Mouse (Mus musculus) heart, embryonic 16.5 days (tissue): ENCODE results near the gene Gm20390. TPM values are rescaled to one million over a fixed set of nuclear protein-coding genes. Genes with fewer than 3 reads are reported as not detected.

Experiments
- ATAC-seq: fragments of 200-750 bp; cut with Nextera tagmentation; replicated peaks from 2 replicates; pipeline ENCODE4 v1.8.0; 2017; ENCODE audit warnings: moderate number of reproducible peaks; ENCODE audit not compliant: insufficient read depth, low FRiP score; ENCODE audit errors: extremely low read depth
- H3K27ac ChIP-seq: fragments of 300-500 bp; sonication (generic); 2 replicates; pipeline ENCODE4 v1.5.1; 2014; ENCODE audit warnings: mild to moderate bottlenecking, low read length, control low read depth, moderate library complexity
- H3K27me3 ChIP-seq: fragments of 300-500 bp; sonication (generic); 2 replicates; pipeline ENCODE4 v1.6.1; 2014; ENCODE audit warnings: low read length, mixed read lengths; ENCODE audit not compliant: control insufficient read depth, insufficient read depth
- H3K36me3 ChIP-seq: fragments of 300-500 bp; sonication (generic); 2 replicates; pipeline ENCODE4 v1.6.1; 2014; ENCODE audit not compliant: control insufficient read depth, insufficient read depth
- H3K4me1 ChIP-seq: fragments of 300-500 bp; sonication (generic); 2 replicates; pipeline ENCODE4 v1.6.1; 2014; ENCODE audit warnings: low read length, mixed read lengths; ENCODE audit not compliant: control insufficient read depth, insufficient read depth
- H3K4me2 ChIP-seq: fragments of 300-500 bp; sonication (generic); 2 replicates; pipeline ENCODE4 v1.6.1; 2014; ENCODE audit warnings: low read depth, mild to moderate bottlenecking, control low read depth, low read length
- H3K4me3 ChIP-seq: fragments of 300-500 bp; sonication (generic); 2 replicates; pipeline ENCODE4 v1.5.1; 2014; ENCODE audit warnings: mild to moderate bottlenecking, control low read depth, low read length
- H3K9ac ChIP-seq: fragments of 300-500 bp; sonication (generic); 2 replicates; pipeline ENCODE4 v1.6.1; 2014; ENCODE audit warnings: low read length, control low read depth
- H3K9me3 ChIP-seq: fragments of 300-500 bp; sonication (generic); replicated peaks from 2 replicates; pipeline ENCODE4 v1.6.1; 2016; ENCODE audit warnings: low read length; ENCODE audit not compliant: control insufficient read depth
- WGBS: fragments of 180-500 bp; shearing (Covaris S2); extraction: QIAGEN DNeasy Blood & Tissue Kit; methylation state at CpG from one replicate; pipeline ENCODE4 v1.1.7; 2014; 5-methylcytosine and 5-hydroxymethylcytosine counted together
- polyA plus RNA-seq: library from polyadenylated mRNA; unstranded; fragments of >200 nt; fragmentation: Nextera tagmentation; extraction: Ambion mirVana; gene quantifications from 2 replicates; pipeline ENCODE4 v1.2.1, GENCODE M21; 2015

Gene Gm20390
- polyA plus RNA-seq, 1 experiment from 2014 or later, result 182 TPM

- WGBS, result 37% methylated on average over 12 of the region's 12 CpGs
- Histone ChIP-seq H3K27ac (peak overlapping the region; percentile 96), H3K4me1 (peaks cover 19% of the 10 kb centered on the region), H3K27me3 (no peaks in the 10 kb centered on the region), H3K9ac (peak overlapping the region; percentile 11; the same call in 1 of the 2 replicates), H3K4me3 (no peak overlapping the region), H3K9me3 (no peaks in the 10 kb centered on the region), H3K36me3 (no peaks in the 10 kb centered on the region), H3K4me2 (peak overlapping the region; percentile 42)
- peak; percentile 75 for ATAC-seq
These were observed 20.4 kb upstream of the Gm20390 start for GRCm38 (mm10) chr11:93988328-93989062.

- peak overlapping the region; percentile 96 for H3K27ac ChIP-seq
- no peaks in the 10 kb centered on the region for H3K9me3 ChIP-seq
- peaks cover 19% of the 10 kb centered on the region for H3K4me1 ChIP-seq
- no peak overlapping the region; the same call in 1 of the 2 replicates for H3K9ac ChIP-seq
- WGBS, result 35% methylated on average over 8 of the region's 8 CpGs
- H3K27me3 ChIP-seq, result no peaks in the 10 kb centered on the region
- H3K4me3 ChIP-seq, result no peak overlapping the region
- peak; percentile 50 for ATAC-seq
- H3K36me3 ChIP-seq, result no peaks in the 10 kb centered on the region
- peak overlapping the region; percentile 42 for H3K4me2 ChIP-seq
These were observed 19.7 kb upstream of the Gm20390 start for GRCm38 (mm10) chr11:93987625-93988327.

GRCm38 (mm10) chr11:93987026-93987425 is 18.9 kb upstream of the Gm20390 start:
- Histone ChIP-seq H3K9me3 (no peaks in the 10 kb centered on the region), H3K9ac (no peak overlapping the region; the same call in none of the 2 replicates), H3K4me2 (peak overlapping the region; percentile 3; the same call in 1 of the 2 replicates), H3K27me3 (no peaks in the 10 kb centered on the region), H3K4me1 (peaks cover 19% of the 10 kb centered on the region), H3K27ac (peak overlapping the region; percentile 96), H3K36me3 (no peaks in the 10 kb centered on the region), H3K4me3 (no peak overlapping the region)
- ATAC-seq, result no peak
- 77% methylated on average over 4 of the region's 4 CpGs for WGBS

GRCm38 (mm10) chr11:93986298-93986697 is 18.2 kb upstream of the Gm20390 start:
- Histone ChIP-seq H3K9ac (no peak overlapping the region), H3K27me3 (no peaks in the 10 kb centered on the region)
- ATAC-seq, result no peak

GRCm38 (mm10) chr11:93985265-93985664 is 17.2 kb upstream of the Gm20390 start:
- Histone ChIP-seq H3K4me1 (peaks cover 19% of the 10 kb centered on the region), H3K27me3 (no peaks in the 10 kb centered on the region), H3K9me3 (no peaks in the 10 kb centered on the region), H3K36me3 (no peaks in the 10 kb centered on the region), H3K4me3 (no peak overlapping the region), H3K9ac (no peak overlapping the region), H3K27ac (no peak overlapping the region), H3K4me2 (no peak overlapping the region)
- no peak for ATAC-seq
- WGBS, result 79% methylated on average over 5 of the region's 5 CpGs

More at GRCm38 (mm10) chr11:93986298-93986697, 18.2 kb upstream of the Gm20390 start:
- Histone ChIP-seq H3K9me3 (no peaks in the 10 kb centered on the region), H3K4me1 (peaks cover 19% of the 10 kb centered on the region), H3K36me3 (no peaks in the 10 kb centered on the region), H3K4me2 (no peak overlapping the region), H3K27ac (no peak overlapping the region), H3K4me3 (no peak overlapping the region)

- Histone ChIP-seq H3K9me3 (no peaks in the 10 kb centered on the region), H3K9ac (no peak overlapping the region), H3K36me3 (no peaks in the 10 kb centered on the region), H3K4me2 (no peak overlapping the region), H3K27me3 (no peaks in the 10 kb centered on the region), H3K27ac (no peak overlapping the region), H3K4me3 (no peak overlapping the region), H3K4me1 (peaks cover 19% of the 10 kb centered on the region)
- 86% methylated on average over 3 of the region's 3 CpGs for WGBS
- ATAC-seq, result no peak
These were observed 16.5 kb upstream of the Gm20390 start for GRCm38 (mm10) chr11:93984619-93985018.

GRCm38 (mm10) chr11:93979502-93980049 is 11.5 kb upstream of the Gm20390 start:
- Histone ChIP-seq H3K9ac (no peak overlapping the region), H3K4me3 (no peak overlapping the region), H3K4me2 (no peak overlapping the region), H3K9me3 (no peaks in the 10 kb centered on the region), H3K4me1 (no peaks in the 10 kb centered on the region), H3K36me3 (no peaks in the 10 kb centered on the region), H3K27me3 (no peaks in the 10 kb centered on the region), H3K27ac (no peak overlapping the region)
- 58% methylated on average over 6 of the region's 6 CpGs for WGBS
- ATAC-seq, result no peak

- H3K4me1 ChIP-seq, result peaks cover 5% of the 10 kb centered on the region
- no peaks in the 10 kb centered on the region for H3K9me3 ChIP-seq
- no peak overlapping the region for H3K4me3 ChIP-seq
- ATAC-seq, result no peak
- H3K9ac ChIP-seq, result no peak overlapping the region
- no peaks in the 10 kb centered on the region for H3K27me3 ChIP-seq
- no peak overlapping the region for H3K27ac ChIP-seq
- no peaks in the 10 kb centered on the region for H3K36me3 ChIP-seq
- 87% methylated on average over 5 of the region's 5 CpGs for WGBS
- no peak overlapping the region for H3K4me2 ChIP-seq
These were observed 4.9 kb upstream of the Gm20390 start for GRCm38 (mm10) chr11:93972951-93973350.

GRCm38 (mm10) chr11:93969799-93970198 is 1.7 kb upstream of the Gm20390 start:
- Histone ChIP-seq H3K27me3 (no peaks in the 10 kb centered on the region), H3K4me1 (peaks cover 13% of the 10 kb centered on the region), H3K9ac (no peak overlapping the region), H3K27ac (no peak overlapping the region), H3K4me3 (no peak overlapping the region), H3K4me2 (no peak overlapping the region), H3K36me3 (peaks cover 10% of the 10 kb centered on the region), H3K9me3 (no peaks in the 10 kb centered on the region)
- whole genome bisulfite sequencing, result 73% methylated on average over 1 of the region's 1 CpGs
- no peak for ATAC-seq
